Mouse (Mus musculus) neural tube, postnatal 0 days (tissue): ENCODE results near the gene Pfpl. TPM values are rescaled to one million over a fixed set of nuclear protein-coding genes. Genes with fewer than 3 reads are reported as not detected.

Experiments
- polyA plus RNA-seq: library from polyadenylated mRNA; unstranded; fragments of >200 nt; fragmentation: Nextera tagmentation; extraction: Ambion mirVana; gene quantifications from 2 replicates; pipeline ENCODE4 v1.2.1, GENCODE M21; 2015

Pfpl gene
- 0.05 TPM in 1 of 2 replicates, not detected in the other for polyA plus RNA-seq

DNA sequence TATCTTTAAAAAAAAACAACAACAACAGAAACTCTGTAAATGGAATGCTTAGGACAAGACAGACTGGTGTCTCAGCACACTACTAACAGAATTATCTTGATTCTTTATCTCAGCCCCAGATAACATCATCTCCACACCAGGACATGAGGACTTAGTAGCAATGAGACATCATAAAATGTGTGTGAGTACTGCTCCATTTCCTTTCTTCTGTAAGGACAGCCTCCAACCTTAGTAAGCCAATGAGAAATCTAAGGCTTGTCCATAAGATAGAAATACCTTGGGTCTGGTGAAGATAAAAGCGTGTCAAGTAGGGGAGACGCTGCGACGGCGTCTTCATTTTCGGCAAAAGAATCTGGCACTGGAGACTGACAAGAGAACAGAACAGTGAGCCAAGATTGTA is at the start of gene Pfpl:
Gene Pfpl, plus strand, starts transcription at position 301 of the 400 bp plus-strand sequence.

DNA sequence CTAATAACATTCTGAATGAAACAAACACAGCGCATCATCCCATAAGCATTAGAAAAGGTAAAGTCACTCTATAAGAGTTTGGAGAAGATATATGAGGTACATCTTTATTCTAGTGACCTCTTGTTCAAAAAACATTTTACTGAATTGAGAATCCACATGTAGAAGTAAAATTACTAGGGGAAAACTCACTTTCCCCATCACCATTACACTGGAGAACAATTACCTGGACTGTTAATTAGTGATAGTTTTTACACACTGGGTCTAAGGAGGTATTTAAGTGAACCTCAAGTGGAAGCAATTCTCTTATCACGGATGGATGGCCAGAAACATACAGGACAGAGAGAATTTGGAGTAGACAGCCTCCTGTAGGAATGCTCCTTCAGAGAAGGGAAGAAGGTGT is 40.7 kb upstream of the Pfpl start, which contains the start of gene Olfr1440:
Gene Olfr1440, plus strand, starts transcription at position 301 of the 400 bp plus-strand sequence.

DNA sequence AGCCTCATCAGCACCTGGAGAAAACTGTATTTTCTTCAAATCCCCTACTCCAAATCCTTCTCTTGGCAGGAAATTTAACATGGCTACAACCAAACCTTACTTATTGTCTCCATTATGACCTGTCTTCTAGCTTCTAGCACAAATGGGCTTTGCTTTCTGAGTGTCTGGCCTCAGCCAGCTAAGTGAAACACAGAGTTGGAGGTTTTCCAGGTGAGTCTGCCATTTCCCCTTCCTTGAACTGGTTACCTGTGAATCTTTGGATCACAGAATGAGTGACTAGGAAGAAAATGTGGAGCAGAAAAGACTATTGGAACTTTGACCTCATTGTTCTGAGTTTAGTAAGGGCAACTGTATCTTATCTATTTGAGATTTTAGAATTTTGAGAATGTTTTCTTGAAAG is 10.3 kb upstream of the Pfpl start, which contains the start of gene Olfr1441:
Gene Olfr1441, plus strand, starts transcription at position 73 of the 400 bp plus-strand sequence.

DNA sequence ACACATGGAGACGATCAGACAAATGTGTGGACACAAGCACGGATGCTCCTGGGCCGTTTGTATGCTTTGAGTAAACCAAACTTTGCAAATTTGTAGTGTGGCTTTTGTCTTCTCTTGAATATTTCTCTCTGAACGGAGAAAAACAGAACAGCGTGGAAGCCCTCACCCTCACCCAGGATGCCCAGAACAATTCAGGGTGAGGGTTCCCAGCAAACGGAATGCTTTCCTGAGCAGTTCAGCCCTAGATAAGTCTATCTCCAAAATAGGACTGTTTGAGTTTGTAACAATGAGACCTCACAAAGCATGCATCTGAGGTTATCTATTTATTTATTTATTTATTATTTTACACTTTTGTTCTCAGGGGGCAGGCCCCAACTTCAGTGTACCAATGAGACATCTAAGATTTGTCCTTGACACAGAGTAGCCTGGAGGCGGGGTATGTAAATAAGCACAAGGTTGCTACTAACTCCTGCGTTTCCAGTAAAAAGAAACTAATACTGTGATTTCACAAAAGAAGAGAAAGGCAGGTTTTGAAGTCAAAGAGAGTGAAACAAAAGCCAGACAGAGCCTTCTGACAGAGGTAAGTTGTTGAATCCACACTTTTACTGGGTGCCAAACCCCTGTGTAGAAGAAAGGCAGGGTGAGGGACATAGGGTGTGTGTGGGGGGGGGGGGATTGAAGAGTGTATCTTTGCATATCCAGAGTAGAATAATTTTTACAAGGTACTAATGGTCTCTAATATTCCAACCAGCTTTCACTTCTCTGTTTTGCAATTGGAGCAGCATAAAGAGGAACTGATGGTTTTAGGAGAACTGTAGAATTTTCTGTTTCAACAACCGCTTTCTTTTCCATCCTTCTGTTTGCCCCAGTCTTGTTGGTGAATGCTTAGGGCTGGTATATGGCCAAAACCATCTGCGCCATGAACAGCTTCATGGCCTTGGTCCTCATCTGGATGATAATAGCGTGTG is 32.9 kb downstream of the Pfpl start, which contains the start of gene Mpeg1:
Gene Mpeg1, plus strand, starts transcription at position 498 of the 968 bp plus-strand sequence.

Other genes starting within 250 kb of the Pfpl start
- gene Olfr1431, start 227.3 kb upstream of the Pfpl start, polyA plus RNA-seq = not detected in 2 replicates
- not detected in 2 replicates for gene Olfr1432, start 195.3 kb upstream of the Pfpl start, polyA plus RNA-seq
- gene Olfr262, start 186.2 kb upstream of the Pfpl start, polyA plus RNA-seq = not detected in 2 replicates
- not detected in 2 replicates for gene Olfr235, start 166.9 kb upstream of the Pfpl start, polyA plus RNA-seq
- gene Olfr1434, start 148.1 kb upstream of the Pfpl start, polyA plus RNA-seq = not detected in 2 replicates
- not detected in 2 replicates for gene Olfr1436, start 128.8 kb upstream of the Pfpl start, polyA plus RNA-seq
- gene Olfr1437, start 102.8 kb upstream of the Pfpl start, polyA plus RNA-seq = not detected in 2 replicates
- not detected in 2 replicates for gene Olfr1438-ps1, start 92.0 kb upstream of the Pfpl start, polyA plus RNA-seq
- gene Olfr1440, start 40.6 kb upstream of the Pfpl start, polyA plus RNA-seq = not detected in 2 replicates
- not detected in 2 replicates for gene Olfr1441, start 10.5 kb upstream of the Pfpl start, polyA plus RNA-seq
- 1.1 and 1.4 TPM in 2 replicates for gene Mpeg1, start 32.9 kb downstream of the Pfpl start, polyA plus RNA-seq
- 26.2 and 30.4 TPM in 2 replicates for gene Dtx4, start 73.5 kb downstream of the Pfpl start, polyA plus RNA-seq
- gene Fam111a, start 117.8 kb downstream of the Pfpl start, polyA plus RNA-seq = 3.4 and 3.5 TPM in 2 replicates
- gene Gm4952, start 172.1 kb downstream of the Pfpl start, polyA plus RNA-seq = 0.19 and 0.29 TPM in 2 replicates
- gene Glyat, start 205.4 kb downstream of the Pfpl start, polyA plus RNA-seq = 0.04 TPM in 1 of 2 replicates, not detected in the other
- not detected in 2 replicates for gene Olfr1442, start 242.5 kb downstream of the Pfpl start, polyA plus RNA-seq